Mouse (Mus musculus) liver, adult 2 months (tissue): ENCODE results near the gene Lhpp.

Experiments
- CTCF ChIP-seq: fragments of 200-500 bp; IDR thresholded peaks from 2 replicates; pipeline ENCODE4 v1.5.1; 2011; ENCODE audit warnings: low read depth, low read length, control low read depth
- POLR2A ChIP-seq: fragments of 200-500 bp; IDR thresholded peaks from 2 replicates; pipeline ENCODE4 v1.6.1; 2011; ENCODE audit warnings: low read length, control low read depth; ENCODE audit not compliant: insufficient read depth; ENCODE audit errors: extremely low read depth

DNA sequence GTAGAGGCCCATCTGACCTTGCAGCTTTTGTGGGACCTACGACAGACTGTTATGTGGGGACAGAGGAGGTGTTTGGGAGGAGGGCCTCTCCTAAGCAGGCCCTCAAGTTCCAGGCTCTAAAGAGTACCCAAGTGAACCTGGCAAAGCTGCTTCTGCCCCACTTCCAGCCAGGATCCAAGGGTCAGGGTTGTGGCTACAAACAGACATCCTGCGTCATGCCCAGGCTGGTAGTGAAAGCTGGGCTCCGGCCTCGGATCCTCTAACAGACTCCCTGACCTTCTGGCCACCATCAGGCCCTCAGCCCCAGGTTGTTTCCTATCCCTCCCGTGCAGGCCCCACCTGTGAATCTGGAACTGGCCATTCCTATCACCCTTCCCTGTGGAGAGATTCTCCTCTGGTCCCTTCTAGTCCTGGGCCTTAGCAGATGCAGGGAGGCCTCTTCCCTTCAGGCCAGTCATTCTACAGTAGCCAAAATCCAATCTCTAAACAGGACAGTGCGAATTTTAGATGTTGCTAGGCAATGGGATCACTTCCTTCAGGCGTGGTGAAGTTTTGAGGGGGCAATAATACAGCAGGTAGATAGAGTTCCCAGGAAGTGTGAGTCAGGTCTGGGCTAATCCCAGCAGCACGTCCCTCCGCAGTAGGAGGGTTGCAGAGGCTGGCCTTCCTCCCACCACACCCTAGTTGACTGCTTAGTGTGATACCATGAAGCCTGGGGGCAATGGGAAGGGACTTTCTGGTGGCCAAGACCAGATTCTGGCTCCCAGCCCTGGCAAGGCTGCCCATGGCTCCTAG lies 93.3 kb downstream of the Lhpp start:
- TF ChIP-seq POLR2A (no peak), CTCF (no peak)
